Mouse (Mus musculus) left cerebral cortex, postnatal 36 days (tissue): Measurements from ENCODE around the gene Wrap53. TPM values are rescaled to one million over a fixed set of nuclear protein-coding genes. Genes with fewer than 3 reads are reported as not detected.
"Not testable (repeated sequence)": the region's sequence is repeated elsewhere in the genome, so short reads cannot be mapped to it uniquely, and the experiment has no call there.

ENCODE experiments used
- DNase-seq, 2 experiments: peaks; one replicate each; pipeline ENCODE4 v3.0.0; 2021 to 2022; ENCODE audit warnings: low spot score in 2 of 2, mixed read lengths in 1 of 2
- intact Hi-C: fragments of 180-260 bp; cut with DNase I; formaldehyde crosslinking; loops from one replicate; pipeline ENCODE4 v1.15.1; 2025
- total RNA-seq, 2 experiments: library from RNA; stranded (reverse); gene quantifications; 2 replicates each; pipeline ENCODE4 v1.2.3; 2021

The Wrap53 gene
- total RNA-seq, 2 experiments from 2014 or later, result 10.2 to 10.8 TPM

- intact Hi-C loops, result no loop called here
- DNase-seq, result no peak
Measured at GRCm38 (mm10) chr11:69549060-69549656, 30.9 kb downstream of the Wrap53 start, which contains the start of gene Dnah2. TSS of gene Dnah2 (minus strand) at chr11:69549110.

GRCm38 (mm10) chr11:69547071-69547470, 33.0 kb downstream of the Wrap53 start:
- no peak for DNase-seq
- intact Hi-C loops, result no loop called here

DNA sequence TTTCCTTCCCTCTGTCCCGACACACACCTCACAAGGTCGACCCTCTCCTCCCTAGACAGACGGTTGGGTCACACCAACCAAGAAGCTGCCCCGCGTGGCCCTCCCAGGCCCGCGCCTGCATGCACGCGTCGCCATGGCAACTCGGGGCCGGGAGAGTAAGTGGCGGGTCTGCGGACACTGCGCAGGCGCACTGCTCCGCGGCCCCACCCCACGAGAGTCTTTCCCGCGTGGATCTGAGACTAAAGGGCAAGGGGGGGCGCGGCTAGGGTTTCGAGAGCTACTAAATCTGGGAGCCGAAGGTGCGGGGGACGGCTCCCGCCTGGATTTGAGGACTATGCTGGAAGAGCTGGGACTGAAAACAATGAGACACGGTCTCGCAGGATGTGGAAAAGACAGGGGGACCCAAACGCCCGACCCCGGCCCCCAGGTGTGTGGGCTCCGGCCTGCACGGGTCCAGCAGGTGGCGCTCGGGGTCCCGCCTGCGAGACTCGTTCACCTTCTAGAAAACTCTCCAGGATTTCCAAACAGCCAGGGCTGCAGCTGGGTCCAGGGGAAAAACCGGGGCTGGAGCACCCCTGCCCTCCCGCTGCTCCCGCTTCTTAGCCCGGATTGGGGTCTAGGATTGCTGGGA, 33.5 kb downstream of the Wrap53 start:
- peak; percentile 72 to 78 for DNase-seq
- intact Hi-C loops, result no loop called here

DNA sequence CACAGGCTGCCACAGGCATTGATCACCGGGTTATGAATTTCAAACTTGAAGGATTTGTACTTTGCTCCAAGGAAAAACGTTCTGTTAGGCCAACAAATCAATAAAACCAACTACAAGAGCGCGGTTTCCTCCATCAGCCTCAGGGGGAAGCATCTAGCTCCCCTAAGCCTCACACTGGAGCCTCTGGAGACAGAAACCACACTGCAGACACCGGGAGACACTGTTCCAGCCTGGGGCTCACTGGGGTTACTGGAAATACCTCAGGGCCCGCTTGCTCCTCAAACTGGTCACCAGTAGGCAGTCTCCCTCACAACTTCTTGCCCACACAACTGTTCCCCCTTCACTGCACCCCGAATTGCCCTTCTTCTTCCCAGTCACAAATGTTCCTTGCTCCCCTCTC, 34.1 kb downstream of the Wrap53 start:
- intact Hi-C loops, result no loop called here
- DNase-seq, result no peak

DNA sequence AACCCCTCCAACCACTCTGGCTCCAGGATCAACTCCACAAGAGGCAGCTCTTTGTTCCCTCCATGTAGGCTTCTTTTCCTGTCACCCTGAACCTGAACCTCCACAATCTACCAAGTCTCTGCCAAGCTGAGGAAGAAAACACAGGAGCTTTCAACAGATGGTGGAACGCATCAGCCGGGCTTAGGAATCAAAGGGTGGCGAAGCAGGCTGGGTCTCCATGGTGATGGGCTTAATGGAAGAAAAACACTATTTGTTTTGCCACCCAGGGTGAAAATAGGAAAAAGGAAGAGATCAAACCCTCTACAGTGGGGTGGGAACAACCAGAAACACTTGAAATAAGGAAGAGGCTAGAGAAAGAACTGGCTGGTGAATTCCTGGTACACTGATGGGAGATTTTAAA, 36.5 kb downstream of the Wrap53 start:
- intact Hi-C loops, result no loop called here
- DNase-seq, result no peak

DNA sequence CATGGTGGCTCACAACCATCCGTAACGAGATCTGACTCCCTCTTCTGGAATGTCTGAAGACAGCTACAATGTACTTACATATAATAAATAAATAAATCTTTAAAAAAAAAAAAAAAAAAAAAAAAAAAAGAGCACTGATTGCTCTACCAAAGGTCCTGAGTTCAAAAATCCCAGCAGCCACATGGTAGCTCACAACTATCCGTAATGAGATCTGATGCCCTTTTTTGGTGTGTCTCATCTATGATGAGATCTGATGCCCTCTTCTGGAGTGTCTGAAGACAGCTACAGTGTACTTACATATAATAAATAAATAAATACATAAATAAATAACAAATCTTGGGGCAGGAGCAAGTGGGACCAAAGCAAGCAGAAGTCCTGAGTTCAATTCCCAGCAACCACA, 38.3 kb downstream of the Wrap53 start:
- DNase-seq, intact Hi-C loops: not testable (repeated sequence)

DNA sequence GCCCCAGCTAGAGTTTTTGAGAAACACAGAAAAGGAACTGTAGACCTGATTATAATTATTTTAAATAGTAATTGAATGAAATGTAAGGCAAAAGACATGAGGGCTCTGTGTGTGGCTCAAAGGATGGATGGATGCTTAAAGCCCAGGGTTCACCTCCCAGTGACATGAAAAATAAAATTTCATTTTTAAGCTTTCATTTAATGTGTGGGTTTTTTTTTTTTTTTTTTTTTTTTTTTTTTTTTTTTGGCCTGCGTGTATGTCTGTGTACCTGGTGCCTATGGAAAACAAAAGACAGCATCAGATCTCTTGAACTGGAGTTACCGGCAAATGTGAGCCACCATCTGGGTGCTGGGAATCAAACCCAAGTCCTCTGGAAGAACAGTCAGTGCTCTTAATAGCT, 39.4 kb downstream of the Wrap53 start:
- no peak for DNase-seq
- intact Hi-C loops, result no loop called here

DNA sequence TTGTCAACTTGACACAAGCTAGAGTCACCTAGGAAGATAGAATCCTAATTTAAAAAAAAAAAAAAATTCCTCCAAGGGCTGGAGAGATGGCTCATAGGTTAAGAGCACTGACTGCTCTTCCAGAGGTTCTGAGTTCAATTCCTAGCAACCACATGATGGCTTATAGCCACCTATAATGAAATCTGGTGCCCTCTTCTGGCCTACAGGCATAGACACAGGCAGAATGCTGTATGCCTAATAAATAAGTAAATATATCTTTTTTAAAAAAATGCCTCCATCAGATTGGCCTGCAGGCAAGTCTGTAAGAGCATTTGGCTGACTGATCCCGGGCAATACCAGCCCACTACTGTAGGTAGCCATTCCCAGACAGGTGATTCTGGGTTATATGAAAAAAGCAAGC, 45.1 kb downstream of the Wrap53 start:
- no peak for DNase-seq
- intact Hi-C loops, result no loop called here

DNA sequence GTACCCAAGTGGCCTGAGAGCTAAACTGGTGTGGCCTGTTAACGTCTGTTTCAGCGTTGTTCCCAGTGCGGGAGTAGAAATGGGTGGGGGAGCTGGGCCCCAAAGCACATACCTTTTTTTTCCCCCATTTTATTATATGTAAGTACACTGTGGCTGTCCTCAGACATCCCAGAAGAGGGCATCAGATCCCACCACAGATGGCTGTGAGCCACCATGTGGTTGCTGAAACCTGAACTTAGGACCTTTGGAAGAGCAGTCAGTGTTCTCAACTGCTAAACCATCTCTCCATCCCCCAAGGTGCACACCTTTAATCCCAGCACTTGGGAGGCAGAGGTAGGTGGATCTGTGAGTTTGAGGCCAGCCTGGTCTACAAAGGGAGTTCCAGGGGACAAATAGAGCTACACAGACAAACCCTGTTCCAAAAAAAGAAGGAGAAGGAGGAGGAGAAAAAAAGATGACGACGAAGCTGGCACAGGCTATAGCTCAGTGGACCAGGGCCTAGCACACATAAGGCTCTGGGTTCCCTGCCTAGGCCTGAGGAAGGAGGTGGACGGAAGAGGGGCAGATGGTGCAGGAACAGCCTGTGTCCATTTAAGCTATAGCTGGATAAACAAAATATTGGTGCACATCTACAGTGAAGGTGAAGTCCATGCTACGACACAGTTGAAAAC, 47.4 kb downstream of the Wrap53 start:
- intact Hi-C loops, result no loop called here
- no peak for DNase-seq

- DNase-seq, intact Hi-C loops: not testable (repeated sequence)
Measured at GRCm38 (mm10) chr11:69530755-69531154, 49.3 kb downstream of the Wrap53 start.

DNA sequence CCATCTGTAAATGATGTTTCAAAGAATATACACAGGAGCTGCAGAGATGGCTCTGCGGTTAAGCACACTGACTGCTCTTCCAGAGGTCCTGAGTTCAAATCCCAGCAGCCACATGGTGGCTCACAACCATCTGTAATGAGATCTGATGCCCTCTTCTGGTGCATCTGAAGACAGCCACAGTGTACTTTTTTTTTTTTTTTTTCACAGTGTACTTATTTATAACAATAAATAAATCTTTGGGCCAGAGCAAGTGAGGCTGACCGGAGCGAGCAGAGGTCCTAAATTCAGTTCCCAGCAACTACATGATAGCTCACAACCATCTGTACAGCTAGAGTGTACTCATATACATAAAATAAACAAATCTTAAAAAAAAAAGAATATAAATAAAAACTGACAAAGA, 49.8 kb downstream of the Wrap53 start:
- intact Hi-C loops, DNase-seq: not testable (repeated sequence)

DNA sequence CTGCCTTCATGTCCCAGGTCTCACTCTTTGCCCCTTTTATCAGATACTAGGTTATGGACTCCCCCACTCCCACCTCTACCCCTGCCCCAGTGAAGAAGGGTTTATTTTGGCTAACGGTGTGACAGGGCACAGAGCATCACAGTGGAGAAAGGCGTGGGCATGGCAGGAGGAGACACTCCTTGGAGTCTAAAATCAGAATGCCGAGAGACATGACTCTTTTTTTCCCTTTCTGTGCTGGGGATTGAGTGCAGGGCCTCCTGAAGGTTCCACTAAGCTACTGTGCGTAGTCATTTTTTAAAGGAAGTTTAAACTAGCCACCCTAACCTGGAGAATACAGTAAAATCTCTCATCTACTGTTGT, 52.0 kb downstream of the Wrap53 start:
- intact Hi-C loops, result no loop called here
- DNase-seq, result no peak

DNA sequence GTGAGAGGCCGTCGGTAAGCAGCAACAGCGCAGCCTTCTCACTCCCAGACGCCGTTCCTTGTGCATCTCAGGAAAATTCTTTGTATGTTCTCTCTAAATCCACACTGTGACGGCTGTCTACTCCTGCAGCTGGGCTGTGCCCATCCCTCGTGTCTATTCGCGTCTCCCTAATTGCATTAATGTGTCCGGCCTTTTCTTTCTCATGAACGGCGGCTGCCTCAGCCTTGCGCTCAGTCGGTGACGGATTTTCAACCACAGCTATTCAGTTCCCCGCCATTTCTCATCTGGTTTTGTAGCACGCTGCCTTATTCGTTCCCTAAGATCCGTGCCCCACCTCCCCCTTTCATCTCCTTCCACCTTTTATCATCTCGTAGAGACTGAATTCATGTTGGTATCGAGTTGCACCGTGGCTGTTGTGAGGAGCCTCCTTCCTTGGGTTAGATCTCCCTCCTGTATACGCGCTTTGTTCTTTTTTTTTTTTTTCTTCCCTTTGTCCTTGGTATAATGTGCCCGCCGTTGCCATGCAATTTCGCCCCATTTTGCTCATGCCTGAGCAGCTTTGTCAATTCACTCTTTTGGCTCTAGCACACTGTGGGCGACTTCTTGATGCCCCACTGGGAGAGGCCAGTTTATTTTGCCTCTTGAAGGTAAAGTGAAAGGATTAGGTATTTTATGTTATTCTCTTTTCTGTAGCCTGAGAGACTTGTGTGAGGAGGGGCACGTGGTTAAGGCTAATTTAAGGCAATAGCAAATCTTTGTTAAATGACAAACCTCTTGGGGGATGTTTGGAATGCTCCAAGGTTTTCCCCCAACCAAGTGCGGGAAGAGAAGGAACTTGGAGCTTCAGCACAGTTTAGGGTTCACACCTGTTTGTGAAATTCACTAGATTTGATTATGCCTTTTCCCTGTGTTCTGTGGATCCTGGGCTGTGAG, 52.7 kb downstream of the Wrap53 start:
- DNase-seq, result peak; percentile 29 to 31
- intact Hi-C loops, result no loop called here

GRCm38 (mm10) chr11:69526631-69527030, 53.4 kb downstream of the Wrap53 start:
- intact Hi-C loops, result no loop called here
- no peak for DNase-seq

- intact Hi-C loops, result no loop called here
- DNase-seq, result no peak
Measured at GRCm38 (mm10) chr11:69525661-69526060, 54.4 kb downstream of the Wrap53 start.

- intact Hi-C loops, result no loop called here
- DNase-seq, result no peak
Measured at GRCm38 (mm10) chr11:69523651-69524050, 56.4 kb downstream of the Wrap53 start.

- DNase-seq, result no peak
- intact Hi-C loops, result no loop called here
Measured at GRCm38 (mm10) chr11:69521526-69522149, 58.4 kb downstream of the Wrap53 start.

GRCm38 (mm10) chr11:69519976-69520375, 60.1 kb downstream of the Wrap53 start:
- DNase-seq, result no peak
- intact Hi-C loops, result no loop called here

- intact Hi-C loops, result no loop called here
- no peak for DNase-seq
Measured at GRCm38 (mm10) chr11:69516661-69517060, 63.4 kb downstream of the Wrap53 start.
